Mouse (Mus musculus) adrenal gland, postnatal 25 days (tissue): ENCODE results near the gene Gemin2. TPM values are rescaled to one million over a fixed set of nuclear protein-coding genes. Genes with fewer than 3 reads are reported as not detected.
"Not testable (repeated sequence)": the region's sequence is repeated elsewhere in the genome, so short reads cannot be mapped to it uniquely, and the experiment has no call there.

Experiments used
- DNase-seq: peaks from one replicate; pipeline ENCODE4 v3.0.0; 2021; ENCODE audit warnings: mixed read lengths
- long read RNA-seq: library from polyadenylated mRNA; stranded (forward); transcript quantifications from one replicate; pipeline ENCODE4 v2.0.0, GENCODE M21; 2021
- total RNA-seq: library from RNA; stranded (reverse); gene quantifications from 2 replicates; pipeline ENCODE4 v1.2.3, GENCODE M21; 2021

Gemin2 gene
- total RNA-seq, result 10.6 and 15.7 TPM in 2 replicates
- long read RNA-seq, transcript Gemin2-201 (10 exons, 1,588 nt), result major isoform, 11 of 14 reads
- long read RNA-seq, partial matches to known transcripts, result 0 of 14 reads
- long read RNA-seq, other reads (novel, unspliced or antisense), result 3 of 14 reads

- peak; percentile 90 for DNase-seq
These were observed at the start of gene Gemin2 for GRCm38 (mm10) chr12:59013234-59013633. TSS of gene Gemin2 (plus strand) at chr12:59013393.

GRCm38 (mm10) chr12:58964583-58964982, 48.6 kb upstream of the Gemin2 start:
- DNase-seq, result no peak

- DNase-seq, result peak; percentile 11
These were observed 36.2 kb upstream of the Gemin2 start for GRCm38 (mm10) chr12:58976966-58977365.

- DNase-seq, result not testable (repeated sequence)
These were observed 32.0 kb upstream of the Gemin2 start for GRCm38 (mm10) chr12:58981178-58981661.

GRCm38 (mm10) chr12:58985766-58986165, 27.4 kb upstream of the Gemin2 start:
- peak; percentile 25 for DNase-seq

- DNase-seq, result no peak
These were observed 2.7 kb upstream of the Gemin2 start for GRCm38 (mm10) chr12:59010482-59010881.

- DNase-seq, result no peak
These were observed 1.8 kb upstream of the Gemin2 start for GRCm38 (mm10) chr12:59011275-59011843.

GRCm38 (mm10) chr12:59011844-59012709, 1.1 kb upstream of the Gemin2 start, which contains the start of gene Sec23a:
TSS of gene Sec23a (minus strand) at chr12:59012017.
- DNase-seq, result peak; percentile 98

- no peak for DNase-seq
These were observed 492 bp upstream of the Gemin2 start for GRCm38 (mm10) chr12:59012710-59013091.

GRCm38 (mm10) chr12:59017970-59018369, 4.8 kb downstream of the Gemin2 start:
- no peak for DNase-seq

- DNase-seq, result no peak
These were observed 6.7 kb downstream of the Gemin2 start for GRCm38 (mm10) chr12:59019891-59020290.

GRCm38 (mm10) chr12:59021306-59021705, 8.1 kb downstream of the Gemin2 start:
- DNase-seq, result no peak

GRCm38 (mm10) chr12:59032101-59032500, 18.9 kb downstream of the Gemin2 start:
- peak; percentile 12 for DNase-seq

- no peak for DNase-seq
These were observed 26.2 kb downstream of the Gemin2 start for GRCm38 (mm10) chr12:59039162-59039970.

- DNase-seq, result peak; percentile 21
These were observed 27.0 kb downstream of the Gemin2 start for GRCm38 (mm10) chr12:59039971-59040844.

GRCm38 (mm10) chr12:59040851-59041250, 27.7 kb downstream of the Gemin2 start:
- no peak for DNase-seq

GRCm38 (mm10) chr12:59052470-59052869, 39.3 kb downstream of the Gemin2 start:
- DNase-seq, result no peak

GRCm38 (mm10) chr12:59053166-59053565, 40.0 kb downstream of the Gemin2 start:
- no peak for DNase-seq

GRCm38 (mm10) chr12:59053976-59054375, 40.8 kb downstream of the Gemin2 start:
- DNase-seq, result no peak

GRCm38 (mm10) chr12:59055196-59055850, 42.1 kb downstream of the Gemin2 start:
- DNase-seq, result no peak

GRCm38 (mm10) chr12:59056222-59056621, 43.0 kb downstream of the Gemin2 start:
- DNase-seq, result no peak
